Mouse (Mus musculus) thymus, adult 18-20 months (tissue): ENCODE data around the gene Hnrnpc.
"Not testable (repeated sequence)": the region's sequence is repeated elsewhere in the genome, so short reads cannot be mapped to it uniquely, and the experiment has no call there.

ENCODE experiments used
- DNase-seq, 2 experiments: peaks; one replicate each; pipeline ENCODE4 v3.0.0; 2022; ENCODE audit warnings: mixed read lengths in 2 of 2

Hnrnpc gene

DNA sequence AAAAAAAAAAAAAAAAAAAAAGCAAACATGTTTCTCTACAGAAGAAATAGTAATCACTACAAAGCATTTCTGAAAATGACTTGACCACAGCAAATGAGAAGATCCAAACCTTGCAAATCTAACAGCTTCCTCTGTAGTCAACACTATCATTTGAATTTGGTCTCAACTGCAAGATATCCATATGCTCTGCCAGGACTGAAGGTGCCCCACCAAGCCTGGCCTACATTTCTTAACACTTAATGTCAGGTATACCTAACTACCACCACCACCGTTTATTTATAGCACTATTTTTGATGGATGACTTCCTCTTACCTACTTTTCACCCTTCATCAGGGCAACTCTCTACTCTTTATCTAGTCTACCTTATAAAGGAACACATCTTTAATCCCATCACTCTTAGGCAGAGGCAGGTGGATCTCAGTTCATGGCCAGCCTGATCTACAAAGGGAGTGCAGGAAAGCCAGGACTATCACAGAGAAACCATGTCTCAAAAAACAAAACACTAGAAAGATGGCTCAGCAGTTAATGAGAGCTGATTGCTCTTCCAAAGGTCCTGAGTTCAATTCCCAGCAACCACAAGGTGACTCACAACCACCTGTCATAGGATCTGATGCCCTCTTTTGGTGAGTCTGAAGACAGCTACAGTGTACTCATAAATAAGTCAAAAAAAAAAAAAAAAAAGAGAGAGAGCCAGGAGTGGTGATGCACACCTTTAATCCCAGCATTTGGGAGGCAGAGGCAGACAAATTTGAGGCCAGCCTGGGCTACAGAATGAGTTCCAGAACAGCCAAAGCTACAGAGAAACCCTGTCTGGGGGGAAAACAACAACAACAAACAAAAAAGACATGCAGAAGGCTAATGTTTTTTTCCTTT is 2.3 kb downstream of the Hnrnpc start:
- no peak for DNase-seq

DNA sequence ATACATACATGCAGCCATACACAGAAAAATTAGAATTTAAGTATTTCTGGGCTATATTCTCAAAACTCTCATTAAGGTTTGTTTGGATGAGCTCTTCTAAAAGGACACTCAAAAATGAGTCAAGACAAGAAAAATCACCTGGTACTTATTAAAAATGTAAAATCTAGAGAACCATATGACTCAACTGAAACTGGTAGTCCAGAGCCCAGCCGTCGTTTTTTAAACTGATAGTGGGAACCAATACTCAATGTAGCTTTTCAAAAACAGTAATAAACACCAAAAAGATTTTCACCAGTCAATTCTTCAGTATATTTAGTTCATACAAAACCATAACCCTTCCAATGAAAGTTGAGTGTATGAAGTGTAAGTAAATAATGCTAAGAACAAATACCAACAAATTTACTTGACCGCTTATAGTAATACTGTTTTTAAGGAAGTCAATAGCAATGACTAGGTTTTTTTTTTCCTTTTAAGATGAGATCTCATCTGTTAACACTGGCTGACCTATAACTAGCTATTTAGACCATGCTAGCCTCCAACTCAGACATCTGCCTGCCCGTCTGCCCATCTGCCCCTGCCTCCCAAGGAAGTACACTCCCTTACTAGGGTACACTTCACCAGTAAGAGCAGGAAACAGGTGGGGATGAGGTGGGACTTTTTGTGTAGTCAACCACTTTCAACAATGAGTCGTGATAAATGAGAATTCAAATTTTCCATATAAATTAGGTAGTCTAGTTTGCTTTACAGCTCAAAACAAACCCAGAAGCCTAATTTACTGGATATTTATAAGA is 3.5 kb downstream of the Hnrnpc start:
- DNase-seq = no peak

DNA sequence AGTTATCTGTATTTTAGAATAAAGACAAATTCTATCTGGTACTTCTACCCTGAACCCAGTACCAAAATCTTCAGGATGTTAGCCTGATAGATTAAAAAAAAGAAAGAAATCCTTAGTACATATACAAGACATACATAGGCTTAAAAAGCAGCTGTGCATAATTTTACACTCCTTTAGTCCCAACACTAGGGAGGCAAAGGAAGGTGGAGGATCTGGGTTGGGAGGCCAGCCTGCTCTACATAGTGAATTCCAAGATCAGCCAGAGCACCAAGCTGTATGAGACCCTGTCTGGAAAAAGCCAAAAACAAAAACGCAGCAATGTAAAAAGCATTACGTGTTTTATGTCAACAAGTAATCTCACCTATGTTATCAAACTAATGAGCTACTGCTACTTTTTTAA is 4.3 kb downstream of the Hnrnpc start:
- DNase-seq = no peak

DNA sequence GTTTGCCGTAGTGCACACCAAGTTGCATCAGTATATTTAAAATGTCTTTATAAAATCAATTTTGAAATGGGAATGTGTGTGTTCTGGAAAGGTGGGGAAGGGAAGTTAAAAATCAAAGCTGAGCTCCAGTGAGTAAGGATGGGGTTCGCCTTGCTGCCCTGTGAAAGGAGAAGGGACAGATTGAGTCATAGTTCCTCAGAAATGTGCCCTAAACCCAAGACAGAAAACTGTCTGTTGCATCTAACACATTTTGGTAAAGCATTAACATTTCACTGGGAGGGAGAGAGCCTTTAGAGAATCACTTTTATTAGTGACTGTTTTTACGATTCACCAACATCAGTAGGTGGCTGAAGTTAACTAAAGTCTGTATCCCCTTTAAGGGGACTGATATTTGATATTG is 5.4 kb downstream of the Hnrnpc start:
- not testable (repeated sequence) for DNase-seq

DNA sequence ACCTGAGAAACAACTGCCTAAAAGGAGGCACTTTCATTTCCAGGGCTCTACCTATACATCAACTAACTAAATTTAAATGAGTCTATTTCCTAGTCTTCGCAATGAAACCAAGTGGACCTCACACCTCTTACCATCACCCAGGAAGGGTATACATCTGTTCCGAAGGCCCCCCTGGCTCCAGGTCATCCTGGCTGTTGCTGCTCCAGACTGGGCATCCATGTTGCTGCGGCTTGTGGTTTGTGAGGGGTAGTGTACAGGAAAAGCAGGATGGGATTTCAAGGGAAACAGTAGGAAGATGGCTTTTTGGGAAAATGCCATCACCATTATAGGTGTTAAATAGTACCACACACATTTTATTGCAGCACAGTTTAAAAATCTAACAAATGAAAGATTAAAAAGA is 6.6 kb downstream of the Hnrnpc start:
- not testable (repeated sequence) for DNase-seq

DNA sequence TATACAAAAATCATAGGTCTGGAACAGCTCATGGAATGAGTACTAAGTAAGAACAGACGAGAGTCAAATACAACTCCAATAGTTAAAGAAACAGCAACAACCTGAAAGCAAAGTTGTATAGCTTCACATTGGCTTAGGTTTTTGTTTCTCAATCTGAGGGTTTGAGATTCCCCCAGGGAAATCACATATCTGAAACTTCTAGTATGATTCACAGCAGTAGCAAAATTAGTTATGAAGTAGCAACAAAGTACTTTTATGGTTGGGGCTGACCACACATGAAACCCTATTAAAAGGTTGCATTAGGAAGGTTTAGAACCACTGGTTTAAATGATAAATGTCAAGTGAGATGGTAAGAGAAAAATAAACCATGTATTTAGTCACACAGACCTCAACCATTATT is 9.3 kb downstream of the Hnrnpc start:
- no peak for DNase-seq

DNA sequence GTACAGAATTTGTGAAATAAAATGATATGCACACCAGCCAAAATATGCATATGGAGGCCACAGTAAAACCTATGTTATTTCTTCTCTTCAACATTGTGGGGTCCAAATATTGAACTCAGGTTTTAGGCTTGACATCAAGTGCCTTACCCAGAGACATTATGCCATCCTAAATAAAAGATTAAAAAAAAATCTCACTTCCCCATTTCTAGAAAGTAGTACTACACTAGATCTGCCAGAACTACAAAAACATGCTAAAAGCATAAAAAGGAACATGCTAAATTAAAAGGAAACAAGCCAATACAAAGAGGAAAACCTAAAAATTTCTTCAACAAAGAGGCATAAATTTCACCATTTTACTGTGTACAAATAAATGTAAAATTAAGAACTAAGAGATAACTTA is 20.7 kb downstream of the Hnrnpc start:
- no peak for DNase-seq

DNA sequence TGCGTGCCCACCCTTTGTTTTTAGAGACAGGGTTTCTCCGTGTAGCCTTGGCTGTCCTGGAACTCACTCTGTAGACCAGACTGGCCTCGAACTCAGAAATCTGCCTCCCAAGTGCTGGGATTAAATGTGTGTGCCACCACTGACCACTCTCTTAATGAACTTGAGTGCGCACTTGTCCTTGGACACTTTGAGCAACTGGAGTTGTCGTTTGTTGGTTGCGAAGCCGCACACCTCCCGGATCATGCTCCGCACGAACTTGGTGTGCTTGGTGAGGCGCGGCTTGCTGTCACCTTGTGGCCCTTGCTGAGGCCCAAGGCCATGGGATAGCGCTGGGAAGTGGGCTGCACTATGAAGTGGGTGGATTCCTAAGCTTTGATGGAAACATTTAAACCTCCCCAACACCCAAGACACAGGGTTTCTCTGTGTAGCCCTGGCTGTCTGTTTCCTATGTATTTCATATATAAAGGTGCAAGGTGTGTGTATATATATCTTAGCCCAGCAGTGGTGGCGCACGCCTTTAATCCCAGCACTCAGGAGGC is 32.2 kb downstream of the Hnrnpc start:
- DNase-seq = no peak

DNA sequence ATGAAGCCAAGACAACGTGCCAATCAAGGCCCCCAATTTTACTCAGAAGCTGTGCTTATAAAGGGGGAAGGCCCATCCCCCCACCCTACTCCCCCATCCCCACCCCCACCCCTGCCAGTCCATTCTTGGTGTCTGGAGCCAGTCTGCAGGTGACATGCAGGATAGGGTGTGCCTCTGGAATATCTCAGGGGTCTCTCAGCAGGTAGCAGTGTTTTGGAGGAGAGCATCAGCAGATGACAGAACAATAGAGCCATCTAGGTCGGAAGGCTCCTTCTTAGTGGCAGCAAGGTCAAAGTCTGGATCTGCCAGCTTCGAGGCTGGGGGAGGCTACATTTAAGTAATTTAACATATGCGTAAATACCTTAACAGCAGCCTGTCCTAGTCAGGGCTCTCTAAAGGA is 37.7 kb downstream of the Hnrnpc start:
- no peak for DNase-seq

DNA sequence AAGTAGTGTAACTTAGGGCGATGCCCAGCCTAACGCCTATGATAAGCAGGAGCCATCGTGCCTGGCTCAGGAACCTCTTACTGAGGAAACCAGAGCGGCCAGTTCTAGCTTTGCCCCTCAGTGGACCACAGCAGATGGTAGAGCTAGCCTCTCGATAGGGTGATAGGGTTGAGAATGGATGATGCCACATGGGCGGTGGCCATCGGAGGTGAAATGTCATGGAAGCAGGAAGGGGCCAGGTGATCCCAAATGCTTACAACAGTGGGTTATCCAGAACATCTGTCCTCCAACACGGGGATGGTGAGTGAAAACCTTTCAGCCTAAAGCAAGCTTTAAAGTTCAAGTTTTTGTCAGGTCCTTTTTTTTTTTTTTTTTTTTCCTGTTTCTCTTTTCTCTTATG is 42.0 kb downstream of the Hnrnpc start:
- DNase-seq = no peak

DNA sequence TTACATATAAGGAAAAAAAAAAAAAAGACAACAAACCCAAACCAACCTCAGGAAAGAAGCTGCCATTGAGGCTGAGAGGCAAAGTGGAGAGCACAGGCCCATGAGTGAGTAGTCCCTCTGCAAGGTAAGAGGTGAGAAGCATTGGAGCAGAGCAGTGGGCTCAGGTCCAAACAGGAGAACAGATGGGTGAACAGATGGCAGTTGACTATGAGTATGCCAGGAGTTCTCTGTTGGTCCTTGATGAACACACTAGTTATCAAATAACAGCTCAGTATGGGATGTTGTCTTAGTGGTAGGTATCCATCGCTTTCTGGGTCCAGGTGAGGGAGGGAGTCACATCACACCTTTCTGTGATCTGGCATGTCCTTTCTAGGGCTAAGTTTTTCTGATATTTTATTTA is 43.0 kb downstream of the Hnrnpc start:
- no peak for DNase-seq

DNA sequence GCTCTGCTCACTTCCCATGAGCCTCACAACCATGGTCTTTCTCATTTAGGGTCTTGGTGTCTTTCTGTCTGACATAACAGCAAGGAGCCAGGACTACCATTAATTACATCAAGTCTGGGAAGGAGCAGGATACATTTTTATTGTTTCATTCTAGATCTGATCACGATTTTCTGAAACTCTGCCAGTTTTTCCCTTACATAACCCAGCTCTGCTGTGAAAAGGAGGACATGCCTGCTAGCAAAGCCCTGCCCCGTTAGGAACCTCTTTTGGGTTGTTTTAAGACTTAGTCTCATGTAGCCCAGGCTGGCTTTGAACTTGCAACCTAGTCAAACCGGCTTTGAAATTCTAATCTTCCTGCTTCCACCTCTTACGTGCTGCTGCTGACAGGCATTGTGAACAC is 43.8 kb downstream of the Hnrnpc start:
- DNase-seq = no peak

DNA sequence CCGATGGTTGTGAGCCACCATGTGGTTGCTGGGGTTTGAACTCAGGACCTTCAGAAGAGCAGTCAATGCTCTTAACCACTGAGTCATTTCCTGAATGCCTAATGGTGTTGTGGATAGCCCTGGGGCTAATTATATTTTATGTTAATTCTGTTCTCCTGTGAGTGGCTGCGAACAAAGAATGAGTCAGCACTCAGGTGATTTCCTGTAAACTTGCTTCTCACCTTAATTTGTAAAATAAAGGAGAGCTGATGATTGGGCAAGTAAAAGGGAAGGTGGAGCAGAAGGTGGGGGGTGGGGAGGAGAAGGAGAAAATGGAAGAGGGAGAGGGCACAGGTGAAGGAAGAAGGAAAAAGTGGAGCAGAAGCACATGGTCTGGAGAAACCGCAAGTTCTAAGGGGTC is 51.1 kb downstream of the Hnrnpc start:
- DNase-seq = not testable (repeated sequence)

DNA sequence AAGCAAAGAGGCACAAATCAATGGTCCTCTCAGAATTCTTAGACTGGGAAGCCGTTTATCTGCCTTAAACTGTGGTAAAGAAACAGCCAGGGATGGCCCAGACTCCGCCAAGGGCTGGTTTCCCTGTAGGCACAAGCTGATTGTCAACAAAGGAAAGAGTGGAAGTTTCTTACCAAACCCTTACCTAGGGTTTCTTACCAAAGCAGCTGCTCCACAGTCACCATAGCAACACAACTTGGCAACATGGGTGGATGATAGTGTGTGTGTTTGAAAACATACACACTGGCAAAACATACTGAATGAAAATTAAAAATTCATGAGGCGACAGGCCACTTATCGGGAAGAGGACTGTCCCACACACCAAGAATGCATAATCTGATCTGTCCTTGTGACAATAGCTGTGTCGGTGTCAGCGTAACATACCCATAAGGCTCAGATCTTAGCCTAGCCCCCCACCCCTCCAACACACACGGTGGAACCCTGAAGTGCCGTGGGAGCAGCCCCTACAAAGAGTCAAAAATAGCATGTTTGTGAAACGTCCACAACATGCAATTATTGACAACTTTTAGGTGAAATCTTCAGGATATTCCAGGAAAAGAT is 57.8 kb downstream of the Hnrnpc start:
- DNase-seq = no peak

DNA sequence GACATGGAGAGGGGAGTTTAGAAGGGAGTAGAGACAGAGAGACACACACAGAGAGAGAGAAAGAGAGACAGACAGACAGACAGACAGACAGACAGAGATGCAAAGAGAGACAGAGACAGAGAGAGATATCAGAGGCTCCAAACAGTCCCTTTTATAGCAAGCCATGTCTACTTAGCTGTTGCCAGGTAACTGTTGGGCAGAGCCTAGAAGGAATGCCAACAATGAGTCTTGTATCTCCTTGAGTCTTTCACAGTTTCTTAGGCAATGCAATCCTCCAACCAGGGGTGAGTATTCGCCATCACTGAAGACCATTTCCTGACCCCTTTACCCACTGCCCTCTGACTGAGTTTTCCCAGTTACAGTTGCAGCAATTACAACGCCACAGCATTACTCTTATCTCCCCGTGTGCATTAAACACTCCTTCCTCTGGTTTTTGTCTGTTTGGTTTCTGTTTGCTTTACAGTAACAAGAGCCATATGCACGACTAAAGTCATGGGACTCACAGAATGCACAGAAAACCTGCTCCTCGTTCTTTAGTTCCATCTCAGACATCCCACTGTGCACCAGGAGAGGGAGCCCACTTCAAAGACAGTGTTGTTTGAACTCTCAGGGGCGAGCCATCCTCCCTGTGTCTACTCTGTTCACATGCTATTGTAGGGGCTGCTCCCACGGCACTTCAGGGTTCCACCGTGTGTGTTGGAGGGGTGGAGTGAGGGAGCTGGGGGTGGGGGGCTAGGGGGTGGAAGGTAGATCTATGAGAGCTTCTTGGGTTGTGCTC is 58.7 kb downstream of the Hnrnpc start:
- peak; percentile 8 to 13 for DNase-seq

DNA sequence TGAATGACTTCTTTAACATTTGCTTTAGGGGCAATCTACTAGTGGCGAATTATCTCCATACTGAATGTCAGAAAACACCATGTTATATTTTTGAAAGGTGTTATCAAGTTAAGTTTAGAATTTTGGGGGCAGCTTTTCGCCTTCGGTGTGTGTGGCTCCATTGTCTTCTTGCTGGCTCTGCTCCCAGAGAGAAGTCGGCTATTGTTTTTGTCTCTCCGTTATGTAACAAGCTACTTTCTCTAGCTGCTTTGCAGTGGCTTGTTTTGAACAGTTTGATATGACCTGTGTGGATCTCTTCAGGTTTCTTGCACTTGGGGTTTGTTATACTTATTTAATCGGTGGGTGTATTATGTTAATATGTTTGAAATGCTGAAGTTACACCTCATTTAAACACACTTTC is 60.4 kb downstream of the Hnrnpc start:
- DNase-seq = no peak

DNA sequence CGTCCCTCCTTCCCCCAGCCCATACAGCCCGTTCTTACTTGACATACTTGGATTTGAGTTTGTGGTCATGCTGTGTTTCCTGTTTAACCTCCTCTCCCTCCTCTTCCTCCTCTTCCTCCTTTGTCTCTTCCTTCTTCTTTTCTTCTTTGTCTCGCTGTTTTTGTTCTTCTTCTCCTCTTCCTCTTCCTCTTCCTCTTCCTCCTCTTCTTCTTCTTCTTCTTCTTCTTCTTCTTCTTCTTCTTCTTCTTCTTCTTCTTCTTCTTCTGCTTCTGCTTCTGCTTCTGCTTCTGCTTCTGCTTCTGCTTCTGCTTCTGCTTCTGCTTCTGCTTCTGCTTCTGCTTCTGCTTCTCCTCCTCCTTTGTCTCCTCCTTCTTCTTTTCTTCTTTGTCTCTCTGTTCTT is 61.5 kb downstream of the Hnrnpc start, which contains the start of gene Olfr221:
Olfr221 (minus strand) TSS at position 101 of the 400 bp plus-strand sequence.
- not testable (repeated sequence) for DNase-seq

DNA sequence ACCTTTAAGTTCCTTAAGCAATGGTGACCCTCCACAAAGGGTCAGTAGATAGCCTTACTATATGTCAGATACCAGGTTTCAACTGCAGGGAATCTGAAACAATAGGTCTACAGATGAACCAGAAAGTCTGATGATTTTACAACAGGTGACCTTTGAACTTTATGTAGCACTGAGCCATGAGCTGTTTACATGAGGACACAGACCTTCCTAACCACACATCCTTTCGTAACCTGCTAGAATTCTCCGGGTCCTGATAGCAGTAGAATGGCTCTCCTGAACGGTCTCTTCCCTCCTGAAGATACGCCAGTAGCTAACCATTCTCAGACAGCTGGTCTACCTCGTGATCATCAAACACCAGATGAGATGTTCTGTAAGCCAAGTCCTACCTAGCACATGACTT is 64.5 kb downstream of the Hnrnpc start:
- DNase-seq = no peak

DNA sequence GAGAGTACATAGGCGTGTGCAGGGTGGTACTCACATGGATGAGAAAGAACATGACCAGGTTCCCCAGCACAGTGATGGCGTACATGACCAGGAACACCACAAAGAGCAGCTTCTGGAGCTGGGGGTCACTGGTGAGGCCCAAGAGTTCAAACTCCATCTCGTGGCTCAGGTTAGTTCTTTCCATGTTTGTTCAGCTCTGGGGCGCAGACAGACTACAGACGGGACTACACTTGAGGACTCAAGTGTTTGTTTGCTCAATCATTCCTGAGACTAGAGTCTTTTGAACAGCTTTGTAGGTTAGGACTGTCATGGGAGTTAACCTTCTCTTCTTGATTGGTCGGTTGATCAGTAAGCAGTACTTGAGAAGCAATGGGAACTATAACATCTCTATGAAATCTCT is 67.9 kb downstream of the Hnrnpc start:
- no peak for DNase-seq

DNA sequence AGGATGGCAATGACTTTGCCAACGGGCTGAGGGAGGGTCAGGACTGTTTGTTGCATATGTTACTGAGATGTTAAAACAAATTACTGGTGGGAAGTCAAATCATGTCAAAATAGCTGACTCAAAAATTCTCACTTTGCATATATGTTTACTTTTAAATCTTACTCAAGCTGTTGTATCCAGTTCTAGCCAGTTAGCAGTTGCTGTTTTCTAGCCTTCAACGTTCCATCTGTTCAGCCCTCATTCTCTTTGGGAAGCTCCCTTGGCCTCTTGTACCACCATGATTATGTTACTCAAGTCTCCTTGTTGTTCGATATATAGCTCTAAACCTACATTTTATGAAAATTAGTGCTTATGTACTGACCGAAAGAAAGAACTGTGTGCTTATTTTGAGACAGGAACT is 77.5 kb downstream of the Hnrnpc start:
- no peak for DNase-seq

DNA sequence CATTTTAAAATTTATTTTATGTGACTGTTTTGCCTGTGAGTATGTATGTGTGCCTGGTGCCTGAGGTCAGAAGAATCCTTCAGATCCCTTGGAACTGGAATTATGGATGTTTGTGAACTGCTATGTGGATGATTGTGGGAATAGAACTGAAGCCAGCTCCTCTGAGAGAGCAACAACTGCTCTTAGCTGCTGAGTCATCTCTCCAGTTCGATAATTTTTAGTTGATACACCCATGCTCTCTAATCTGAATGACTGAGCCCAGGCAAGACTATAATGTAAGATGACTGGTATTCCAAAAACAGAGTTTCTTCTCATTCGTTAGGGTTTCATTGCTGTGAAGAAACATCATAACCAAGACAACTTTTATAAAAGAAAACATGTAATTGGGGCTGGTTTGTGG is 79.7 kb downstream of the Hnrnpc start:
- DNase-seq = no peak
